Mouse (Mus musculus) heart, postnatal 14 days (tissue): ENCODE measurements around the gene Gm29427. TPM values are rescaled to one million over a fixed set of nuclear protein-coding genes. Genes with fewer than 3 reads are reported as not detected.
"Not testable (repeated sequence)": the region's sequence is repeated elsewhere in the genome, so short reads cannot be mapped to it uniquely, and the experiment has no call there.

Experiments
- DNase-seq, 2 experiments: peaks; one replicate each; pipeline ENCODE4 v3.0.0; 2021 to 2022
- intact Hi-C: fragments of 180-260 bp; cut with DNase I; formaldehyde crosslinking; loops from one replicate; pipeline ENCODE4 v1.15.1; 2025
- total RNA-seq, 2 experiments: library from RNA; stranded (reverse); gene quantifications; 2 replicates each; pipeline ENCODE4 v1.2.3; 2021

Gene Gm29427
- total RNA-seq, 2 experiments from 2014 or later = not detected

DNA sequence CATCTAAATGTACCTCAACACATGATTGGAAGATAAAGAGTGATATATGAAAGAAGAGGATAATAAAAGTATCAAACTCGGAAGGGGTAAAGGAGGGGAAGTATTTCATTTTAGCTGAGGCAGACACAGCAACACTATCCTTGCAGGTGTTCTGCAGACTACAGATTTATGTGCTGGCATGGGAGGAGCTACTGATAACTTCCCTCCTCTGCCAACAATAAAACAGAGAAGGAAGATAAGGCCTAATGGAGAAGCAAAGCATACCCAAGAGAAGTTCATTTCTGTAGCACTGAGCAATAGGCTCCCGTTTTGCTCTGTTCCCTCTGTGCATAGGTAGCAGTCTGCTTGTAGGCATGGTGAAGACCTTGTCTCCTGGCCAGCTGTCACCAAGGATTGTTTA is 34.5 kb downstream of the Gm29427 start:
- intact Hi-C loops = no loop called here
- no peak for DNase-seq

DNA sequence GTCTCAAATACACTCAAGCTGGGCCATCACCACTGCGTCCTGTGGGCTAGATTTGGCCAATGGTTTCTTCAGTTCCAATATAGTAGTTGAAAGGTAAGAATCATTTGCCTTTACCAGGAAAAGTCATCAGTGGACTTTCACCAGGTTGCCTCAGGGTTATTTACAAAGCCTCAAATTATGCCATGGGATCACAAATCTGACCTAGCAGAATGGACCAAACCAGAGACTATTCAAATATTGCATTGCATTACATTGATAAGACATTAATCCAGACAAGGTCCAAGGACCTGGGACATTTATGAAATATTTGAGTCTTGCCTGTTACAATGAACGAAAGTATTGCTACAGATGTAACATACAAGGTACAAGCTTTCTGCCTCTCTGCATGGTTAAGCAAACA is 37.0 kb downstream of the Gm29427 start:
- intact Hi-C loops = no loop called here
- no peak for DNase-seq

DNA sequence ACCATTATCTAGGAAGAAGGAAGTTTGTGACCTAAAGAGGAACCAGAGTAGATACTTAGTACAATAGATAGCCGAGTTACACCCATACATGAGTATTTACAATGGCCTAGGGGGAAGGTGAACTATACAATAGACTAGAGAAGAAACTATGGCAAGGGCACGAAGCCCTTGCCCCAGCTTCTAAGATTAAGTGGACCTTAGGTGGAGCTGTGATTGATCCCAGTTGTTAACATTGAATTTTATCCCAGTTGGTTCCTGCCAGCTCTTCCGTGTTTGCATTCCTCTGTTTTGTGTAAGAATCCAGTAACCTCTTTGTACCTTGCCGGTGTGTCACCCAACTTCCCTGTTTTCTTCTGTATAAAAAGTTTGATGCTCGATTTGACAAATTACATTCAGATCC is 52.0 kb downstream of the Gm29427 start:
- not testable (repeated sequence) for DNase-seq

DNA sequence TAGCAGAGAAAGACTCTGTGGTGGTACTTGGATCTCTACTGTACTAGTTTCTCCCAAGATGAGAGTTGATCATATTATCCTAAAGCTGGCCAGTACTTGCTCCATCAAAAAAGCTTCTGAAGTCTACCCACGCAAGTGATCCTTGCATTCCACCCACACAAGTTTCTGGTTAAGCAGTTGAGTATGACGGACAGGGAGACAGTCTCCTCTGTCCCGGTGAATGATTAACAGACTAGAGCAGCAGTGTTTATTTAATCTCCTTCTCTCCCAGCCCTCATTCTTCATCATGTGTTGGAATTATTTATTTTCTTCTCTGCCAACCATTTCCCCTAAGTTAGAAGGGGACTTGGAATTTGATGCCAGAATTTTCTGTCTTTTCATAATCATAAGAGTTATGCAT is 54.1 kb downstream of the Gm29427 start, which contains the start of gene C4bp:
TSS of gene C4bp (minus strand) at position 179 of the 400 bp plus-strand sequence.
- intact Hi-C loops = no loop called here
- DNase-seq = no peak

More for the DNA sequence above, 52.0 kb downstream of the Gm29427 start:
- intact Hi-C loops = not testable (repeated sequence)

DNA sequence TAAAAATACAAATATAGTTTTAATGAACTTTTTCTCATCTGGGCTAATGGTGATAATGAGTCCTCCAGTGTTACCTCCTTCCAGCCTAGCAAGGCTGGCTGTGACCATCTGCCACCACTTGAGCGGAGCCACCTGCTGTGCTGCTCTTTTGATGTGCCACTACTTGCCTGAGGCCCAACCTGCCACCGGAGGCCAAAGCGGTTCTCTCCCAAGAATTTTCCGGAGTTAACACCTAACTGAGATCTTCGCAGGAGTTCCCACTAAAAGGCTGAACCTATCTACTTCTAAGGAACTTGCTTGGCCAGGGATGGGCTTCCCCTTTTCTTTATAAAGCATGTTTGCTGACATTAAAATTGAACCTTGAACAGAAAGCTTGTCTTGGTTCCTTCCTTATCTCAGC is 56.0 kb downstream of the Gm29427 start:
- intact Hi-C loops, DNase-seq: not testable (repeated sequence)

DNA sequence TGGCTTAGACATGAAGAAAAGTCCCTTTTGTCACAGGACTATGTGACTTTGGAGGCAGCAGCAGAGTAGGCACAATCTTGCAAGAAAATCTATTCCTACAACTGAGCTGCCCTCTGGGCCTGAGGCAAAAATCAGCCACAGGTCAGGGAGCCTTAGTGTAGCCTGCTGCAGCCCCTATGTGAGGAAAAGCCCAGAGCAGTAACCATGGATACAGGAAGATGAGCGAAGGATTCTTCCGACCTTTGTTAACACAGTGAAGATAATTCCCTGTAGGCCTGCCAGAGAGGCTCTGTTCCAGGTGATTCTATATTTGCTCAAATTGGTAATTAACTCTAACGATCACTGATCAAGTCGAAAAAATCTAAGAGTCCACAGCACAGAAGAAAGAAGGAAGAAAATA is 71.5 kb downstream of the Gm29427 start:
- no peak for DNase-seq
- intact Hi-C loops = no loop called here

DNA sequence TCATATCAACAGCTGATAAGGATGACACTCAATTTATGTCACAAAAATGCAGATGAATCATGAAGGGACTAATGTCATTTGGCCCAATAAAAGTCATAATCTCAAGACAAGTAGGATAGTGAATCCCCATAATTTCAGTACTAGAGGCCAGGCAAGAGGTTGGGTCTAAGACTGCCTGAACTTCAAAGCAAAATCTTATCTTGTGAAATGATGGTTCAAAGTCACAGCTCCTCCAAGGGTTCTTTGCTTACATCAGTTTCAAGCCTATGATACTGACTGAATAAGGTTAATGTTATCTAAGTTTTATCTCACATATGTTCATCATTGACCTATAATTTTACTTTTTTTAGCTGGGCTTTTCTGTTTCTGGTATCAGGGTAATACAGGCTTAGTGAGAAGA is 74.6 kb downstream of the Gm29427 start:
- DNase-seq = no peak
- intact Hi-C loops = no loop called here

DNA sequence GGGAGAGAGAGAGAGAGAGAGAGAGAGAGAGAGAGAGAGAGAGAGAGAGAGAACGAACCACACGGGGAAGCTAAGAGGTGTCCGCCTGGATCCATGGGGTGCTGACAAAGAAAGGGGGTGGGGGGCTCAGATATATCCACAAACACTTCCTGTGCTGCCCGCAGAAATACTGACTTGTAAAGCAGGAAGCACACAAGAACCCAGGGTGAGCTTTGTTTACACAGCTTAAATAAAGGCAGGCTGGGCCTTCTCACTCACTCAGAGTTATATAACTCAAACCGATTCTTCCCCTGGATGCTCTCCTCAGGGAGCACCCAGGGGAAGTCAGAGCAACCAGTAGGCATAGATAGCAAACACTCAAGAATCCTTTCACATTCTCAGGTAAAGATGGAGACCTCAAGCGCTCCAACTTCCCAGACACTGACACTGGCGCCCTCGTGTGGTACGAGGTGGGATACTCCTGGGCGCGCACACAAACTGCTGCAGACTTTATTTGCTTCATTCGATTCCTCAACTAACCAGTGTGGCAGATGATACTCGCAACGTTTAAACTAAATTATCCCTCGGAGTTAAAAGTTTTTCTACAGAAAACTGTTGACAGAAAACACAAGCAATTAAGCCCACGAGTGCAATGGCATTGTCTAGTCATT is 81.7 kb downstream of the Gm29427 start:
- DNase-seq = peak; percentile 76 to 84
- intact Hi-C loops = loop anchor here (2.0 to 5.0 kb wide), 2 partner anchors 57 to 85 kb away; no protein-coding TSS in a partner anchor

DNA sequence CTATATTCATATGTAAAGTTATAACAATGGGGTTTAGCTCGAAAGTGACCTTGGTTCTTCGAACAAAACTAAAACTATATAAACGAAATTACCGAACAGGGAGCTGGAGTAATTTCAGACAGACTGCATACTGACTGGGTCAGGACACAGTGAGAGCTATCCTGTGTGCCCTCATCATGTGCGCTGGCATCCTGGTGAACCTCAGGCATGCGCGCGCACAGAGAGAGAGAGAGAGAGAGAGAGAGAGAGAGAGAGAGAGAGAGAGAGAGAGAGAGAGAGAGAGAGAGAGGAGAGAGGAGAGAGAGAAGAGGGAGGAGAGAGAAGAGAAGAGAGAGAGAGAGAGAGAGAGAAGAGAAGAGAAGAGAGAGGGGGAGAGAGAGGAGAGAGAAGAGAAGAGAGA is 82.3 kb downstream of the Gm29427 start:
- intact Hi-C loops = loop anchor here (5.0 kb wide), 1 partner anchor 56 kb away; no protein-coding TSS in a partner anchor
- no peak for DNase-seq

DNA sequence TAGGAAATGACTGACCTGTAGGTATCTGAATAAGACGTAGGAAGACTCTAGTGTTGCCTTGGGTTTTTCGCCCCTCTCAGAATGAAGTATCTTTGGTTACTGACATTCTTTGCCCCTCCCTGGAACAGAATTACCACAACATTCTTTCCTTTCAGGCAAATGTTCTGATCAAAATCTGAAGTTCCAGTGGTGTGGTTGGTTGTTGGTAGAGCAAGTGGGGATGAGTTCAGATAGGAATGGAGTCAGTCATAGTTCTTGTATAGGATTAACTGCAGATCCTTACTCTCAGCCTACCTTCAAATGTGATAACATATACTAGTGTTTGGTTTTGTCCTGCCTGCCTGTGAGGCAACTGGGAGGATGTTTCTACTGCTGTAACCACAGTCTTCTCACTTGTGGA is 86.1 kb downstream of the Gm29427 start, which contains the start of gene Zp3r:
TSS of gene Zp3r (minus strand) at position 101 of the 400 bp plus-strand sequence.
- intact Hi-C loops = no loop called here
- DNase-seq = no peak

Other genes with a start within 250 kb of the Gm29427 start
- gene Zp3r, start 86.2 kb downstream of the Gm29427 start, total RNA-seq = not detected
- not detected for gene C4bp, start 54.2 kb downstream of the Gm29427 start, total RNA-seq
- gene Yod1, start 1.5 kb upstream of the Gm29427 start, total RNA-seq = 1 to 10 TPM; 6.3 to 6.6 TPM
- gene Pfkfb2, start 13.5 kb upstream of the Gm29427 start, total RNA-seq = 10 to 100 TPM; 65.7 to 70.8 TPM
- gene AA986860, start 16.2 kb upstream of the Gm29427 start, total RNA-seq = under 1 TPM; 0.57 to 0.73 TPM
- gene Fcamr, start 85.1 kb upstream of the Gm29427 start, total RNA-seq = under 1 TPM; 0.17 to 0.41 TPM
- gene Pigr, start 110.9 kb upstream of the Gm29427 start, total RNA-seq = under 1 TPM in 1 of 2 experiments, not detected in 1; 0.19 TPM
- gene Fcmr, start 149.9 kb upstream of the Gm29427 start, total RNA-seq = under 1 TPM; 0.41 to 0.61 TPM
- not detected for gene Il24, start 171.7 kb upstream of the Gm29427 start, total RNA-seq
- gene Il20, start 195.7 kb upstream of the Gm29427 start, total RNA-seq = not detected
- gene Il19, start 224.3 kb upstream of the Gm29427 start, total RNA-seq = not detected